Mouse (Mus musculus) embryonic facial prominence, embryonic 11.5 days (tissue): Measurements from ENCODE around the gene Pcsk1n. TPM values are rescaled to one million over a fixed set of nuclear protein-coding genes. Genes with fewer than 3 reads are reported as not detected.

Source experiments
- ATAC-seq: fragments of 200-750 bp; cut with Nextera tagmentation; replicated peaks from 2 replicates; pipeline ENCODE4 v1.8.0; 2017; ENCODE audit warnings: low read depth; ENCODE audit not compliant: insufficient number of reproducible peaks, low FRiP score, low TSS enrichment
- DNase-seq: peaks from one replicate; pipeline ENCODE4 v3.0.0-alpha.2; 2015; ENCODE audit warnings: low spot score
- H3K27ac ChIP-seq: fragments of 300-500 bp; sonication (generic); replicated peaks from 2 replicates; pipeline ENCODE4 v1.5.1; 2014; ENCODE audit warnings: mild to moderate bottlenecking, low read depth, low read length, control low read depth
- H3K27me3 ChIP-seq: fragments of 300-500 bp; sonication (generic); 2 replicates; pipeline ENCODE4 v1.6.1; 2014; ENCODE audit warnings: mild to moderate bottlenecking, low read length, moderate library complexity, mixed read lengths; ENCODE audit not compliant: control insufficient read depth, insufficient read depth
- H3K36me3 ChIP-seq: fragments of 300-500 bp; sonication (generic); replicated peaks from 2 replicates; pipeline ENCODE4 v1.6.1; 2014; ENCODE audit warnings: low read depth, mild to moderate bottlenecking, low read length, moderate library complexity, mixed read lengths; ENCODE audit not compliant: control insufficient read depth, insufficient read depth
- H3K4me1 ChIP-seq: fragments of 300-500 bp; sonication (generic); 2 replicates; pipeline ENCODE4 v1.6.1; 2014; ENCODE audit warnings: low read length, mixed read lengths; ENCODE audit not compliant: control insufficient read depth, insufficient read depth
- H3K4me2 ChIP-seq: fragments of 300-500 bp; sonication (generic); 2 replicates; pipeline ENCODE4 v1.6.1; 2014; ENCODE audit warnings: low read depth, mild to moderate bottlenecking, control low read depth, low read length, moderate library complexity
- H3K4me3 ChIP-seq: fragments of 300-500 bp; sonication (generic); 2 replicates; pipeline ENCODE4 v1.5.1; 2014; ENCODE audit warnings: low read depth, low read length, control low read depth
- H3K9ac ChIP-seq: fragments of 300-500 bp; sonication (generic); replicated peaks from 2 replicates; pipeline ENCODE4 v1.6.1; 2014; ENCODE audit warnings: mild to moderate bottlenecking, control low read depth, low read length
- H3K9me3 ChIP-seq: fragments of 300-500 bp; sonication (generic); replicated peaks from 2 replicates; pipeline ENCODE4 v1.6.1; 2016; ENCODE audit warnings: mild to moderate bottlenecking, low read length, inconsistent platforms, mixed read lengths; ENCODE audit not compliant: control insufficient read depth
- WGBS: fragments of 180-500 bp; shearing (Covaris S2); extraction: QIAGEN DNeasy Blood & Tissue Kit; methylation state at CpG from one replicate; pipeline ENCODE4 v1.1.7; 2014; 5-methylcytosine and 5-hydroxymethylcytosine counted together
- polyA plus RNA-seq: library from polyadenylated mRNA; unstranded; fragments of >200 nt; fragmentation: Nextera tagmentation; extraction: Ambion mirVana; gene quantifications from 2 replicates; pipeline ENCODE4 v1.2.1, GENCODE M21; 2014

Pcsk1n gene
- polyA plus RNA-seq, 1 experiment from 2014 or later = 4.9 TPM

DNA sequence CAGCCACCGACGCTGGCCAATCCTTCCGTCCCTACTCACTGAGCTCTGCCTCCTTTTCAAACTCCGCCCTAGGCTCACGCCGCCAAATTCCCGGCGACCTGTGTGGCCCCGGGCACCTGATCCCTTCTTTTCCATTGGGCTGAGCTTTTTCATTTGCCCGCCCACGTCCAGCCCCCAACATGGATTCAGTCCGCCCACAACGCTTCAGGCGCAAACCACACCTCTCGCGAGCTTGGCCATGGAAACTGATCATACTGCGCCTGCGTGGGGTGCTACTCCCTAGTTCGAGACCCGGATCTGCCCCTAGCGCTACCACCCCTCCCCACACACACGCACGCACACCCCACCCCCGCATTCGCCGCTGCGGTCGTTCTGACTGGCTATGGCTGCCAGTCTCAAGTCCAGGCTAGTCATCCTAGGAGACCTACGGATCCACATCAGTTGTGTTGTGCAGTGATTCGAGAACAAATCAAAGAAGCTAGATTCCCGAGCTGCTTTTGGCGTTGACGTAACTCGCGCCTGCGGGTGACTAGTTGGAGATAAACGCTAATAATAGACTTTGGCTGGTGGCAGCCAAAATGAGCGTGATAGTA is 28.4 kb downstream of the Pcsk1n start:
- Histone ChIP-seq H3K36me3 (no peaks in the 10 kb centered on the region), H3K27ac (no peak overlapping the region), H3K9me3 (no peaks in the 10 kb centered on the region), H3K9ac (peak overlapping the region; percentile 51), H3K27me3 (no peaks in the 10 kb centered on the region), H3K4me3 (peak overlapping the region; percentile 42), H3K4me1 (no peaks in the 10 kb centered on the region), H3K4me2 (peak overlapping the region; percentile 36)
- WGBS = 14% methylated on average over 38 of the region's 38 CpGs
- ATAC-seq = peak; percentile 98; the same call in 1 of the 2 replicates
- DNase-seq = peak; percentile 93

DNA sequence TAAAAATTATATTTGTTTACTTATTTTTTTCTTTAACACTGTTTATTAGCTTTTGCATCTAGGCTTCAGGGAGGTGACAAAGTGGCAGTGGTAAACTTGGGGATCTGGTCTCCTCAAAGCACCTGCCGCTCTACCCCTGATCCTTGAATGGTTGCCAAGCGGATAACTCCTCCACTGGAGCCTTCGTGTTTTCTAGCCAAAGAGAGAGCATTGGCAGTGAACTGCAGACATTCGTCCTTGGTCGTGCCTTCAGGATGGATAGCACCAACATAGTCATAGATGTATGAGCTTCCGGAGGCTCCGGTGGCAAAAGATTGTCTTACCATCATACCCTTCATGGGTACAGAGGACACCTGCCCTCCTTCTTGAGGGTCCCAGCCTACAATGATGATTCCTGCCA is 30.5 kb downstream of the Pcsk1n start:
- Histone ChIP-seq H3K4me1 (no peaks in the 10 kb centered on the region), H3K27me3 (no peaks in the 10 kb centered on the region), H3K27ac (no peak overlapping the region), H3K4me3 (no peak overlapping the region), H3K9me3 (no peaks in the 10 kb centered on the region), H3K9ac (no peak overlapping the region), H3K36me3 (no peaks in the 10 kb centered on the region), H3K4me2 (no peak overlapping the region)
- 89% methylated on average over 7 of the region's 7 CpGs for WGBS
- ATAC-seq = no peak
- DNase-seq = no peak

DNA sequence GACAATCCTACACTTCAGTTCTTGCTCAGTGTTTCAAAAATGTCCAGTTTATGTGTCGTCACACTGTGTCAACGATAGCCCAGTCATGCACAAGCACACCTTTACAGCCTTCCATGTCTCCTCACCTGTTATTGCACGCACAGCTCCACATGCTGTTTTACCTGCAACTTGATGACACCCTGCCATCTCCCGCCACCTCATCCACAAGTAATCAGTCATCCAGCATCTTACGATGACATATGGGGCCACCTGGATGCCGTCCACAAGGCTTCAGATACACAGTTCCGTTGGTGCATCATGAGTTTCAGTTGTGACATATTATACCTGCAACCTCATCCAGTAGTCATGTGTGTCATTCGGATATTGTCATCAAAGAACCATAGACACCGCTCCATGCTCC is 39.2 kb downstream of the Pcsk1n start:
- Histone ChIP-seq H3K36me3 (no peaks in the 10 kb centered on the region), H3K4me1 (no peaks in the 10 kb centered on the region), H3K4me3 (no peak overlapping the region), H3K9me3 (no peaks in the 10 kb centered on the region), H3K4me2 (no peak overlapping the region), H3K9ac (no peak overlapping the region), H3K27me3 (no peaks in the 10 kb centered on the region), H3K27ac (no peak overlapping the region)
- ATAC-seq = no peak
- 92% methylated on average over 9 of the region's 9 CpGs for WGBS
- DNase-seq = no peak

DNA sequence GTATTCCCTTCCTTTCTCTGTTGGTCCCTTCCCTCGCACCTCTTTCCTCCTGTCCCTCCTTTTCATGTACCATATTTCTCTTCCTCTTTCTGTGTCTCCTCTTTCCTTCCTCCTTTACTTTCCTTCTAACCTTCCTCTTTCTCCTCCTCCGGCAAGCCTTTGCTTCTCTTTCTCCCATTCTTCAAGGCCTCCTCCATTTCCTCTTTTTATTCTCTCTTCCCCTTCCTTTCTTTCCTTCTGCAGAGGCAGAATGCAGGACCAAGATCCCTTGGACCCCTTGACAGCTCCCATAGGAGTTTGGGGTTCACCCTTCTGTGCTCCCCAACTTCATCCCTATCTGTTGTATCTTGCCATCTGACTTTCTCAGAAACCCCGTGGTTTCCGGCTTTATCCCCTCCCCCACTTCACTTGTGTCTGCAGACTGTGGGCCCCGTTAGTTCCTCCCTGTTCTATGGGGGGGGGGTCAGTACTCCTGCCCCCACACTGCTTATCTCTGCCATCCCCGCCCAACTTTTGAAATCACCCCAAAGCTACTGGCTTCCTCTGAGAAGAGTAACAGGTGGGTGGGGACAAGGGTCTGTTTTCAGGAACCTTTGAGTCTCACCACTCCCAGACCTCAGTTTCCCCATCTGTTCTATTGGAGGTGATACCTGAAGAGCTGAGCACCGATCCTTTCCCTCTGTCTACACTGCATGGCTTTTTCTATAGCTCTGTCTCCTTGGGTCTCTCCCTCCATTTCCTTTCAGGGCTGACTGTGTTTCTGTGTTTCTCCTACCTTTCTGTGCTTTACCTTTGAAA is 44.4 kb downstream of the Pcsk1n start:
- H3K36me3 ChIP-seq = no peaks in the 10 kb centered on the region
- ATAC-seq = no peak
- 76% methylated on average over 7 of the region's 7 CpGs for WGBS

DNA sequence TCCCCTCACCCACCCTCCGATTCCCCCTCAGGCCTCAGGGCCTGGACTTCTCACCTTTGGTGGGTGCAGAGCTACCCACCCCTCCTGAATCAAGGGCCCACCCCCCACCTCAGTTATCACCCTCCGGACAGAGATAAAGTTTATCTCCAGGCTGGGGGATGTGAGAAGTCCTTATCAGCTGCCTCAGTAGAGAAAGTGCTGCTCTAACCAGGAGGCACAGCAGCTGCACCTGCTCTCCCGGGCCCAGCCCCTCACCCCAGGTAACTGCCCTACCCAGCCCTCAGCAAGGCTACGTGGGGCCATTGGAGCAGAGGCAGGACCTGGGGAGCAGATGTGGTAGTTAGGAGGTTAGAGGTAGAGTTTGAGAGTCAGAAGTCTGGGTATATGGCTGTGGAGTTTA is 46.5 kb downstream of the Pcsk1n start:
- no peak for DNase-seq
- ATAC-seq = no peak
- 75% methylated on average over 4 of the region's 4 CpGs for WGBS
- Histone ChIP-seq H3K4me3 (no peak overlapping the region), H3K9me3 (no peaks in the 10 kb centered on the region), H3K36me3 (no peaks in the 10 kb centered on the region), H3K4me1 (no peaks in the 10 kb centered on the region), H3K27ac (no peak overlapping the region), H3K27me3 (no peaks in the 10 kb centered on the region), H3K9ac (no peak overlapping the region), H3K4me2 (no peak overlapping the region)

More for the DNA sequence above, 44.4 kb downstream of the Pcsk1n start:
- no peak for DNase-seq
- no peaks in the 10 kb centered on the region for H3K27me3 ChIP-seq
- no peaks in the 10 kb centered on the region for H3K9me3 ChIP-seq
- no peak overlapping the region for H3K4me3 ChIP-seq
- H3K4me1 ChIP-seq = no peaks in the 10 kb centered on the region
- H3K4me2 ChIP-seq = no peak overlapping the region
- no peak overlapping the region for H3K9ac ChIP-seq
- H3K27ac ChIP-seq = no peak overlapping the region

DNA sequence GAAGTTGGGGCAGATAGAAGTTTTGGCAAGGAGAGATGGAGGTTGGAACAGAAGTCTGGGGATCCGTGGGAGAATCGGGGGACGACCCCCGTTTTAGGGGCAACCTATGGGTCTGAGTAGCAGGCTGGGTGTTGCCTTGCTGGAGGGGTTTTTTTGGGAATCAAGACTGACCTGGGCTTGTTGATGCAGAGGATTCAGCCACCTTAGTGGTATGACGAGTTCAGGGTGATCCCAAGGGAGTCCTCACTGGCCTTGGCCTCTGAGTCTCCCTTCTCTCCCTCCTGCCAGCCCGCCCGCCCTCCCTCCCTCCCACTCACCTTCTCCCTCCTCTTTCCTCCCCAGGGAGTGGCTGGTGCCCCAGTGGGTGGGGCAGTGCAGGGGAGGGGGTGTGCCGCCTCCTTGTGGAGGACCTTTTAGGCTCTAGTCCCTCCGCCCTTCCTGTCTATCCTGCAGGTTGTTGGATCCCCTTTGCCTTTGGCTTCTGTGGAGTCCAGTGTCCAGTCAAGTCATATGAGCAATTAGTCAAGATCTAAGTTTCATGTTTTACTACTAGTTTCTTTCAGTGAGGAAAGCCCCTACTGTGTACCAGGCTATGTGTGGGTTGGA is 48.1 kb downstream of the Pcsk1n start:
- no peaks in the 10 kb centered on the region for H3K27me3 ChIP-seq
- H3K4me2 ChIP-seq = no peak overlapping the region
- ATAC-seq = no peak
- DNase-seq = no peak
- H3K4me3 ChIP-seq = no peak overlapping the region
- H3K27ac ChIP-seq = no peak overlapping the region
- no peaks in the 10 kb centered on the region for H3K9me3 ChIP-seq
- H3K36me3 ChIP-seq = no peaks in the 10 kb centered on the region
- no peak overlapping the region for H3K9ac ChIP-seq
- no peaks in the 10 kb centered on the region for H3K4me1 ChIP-seq
- WGBS = 82% methylated on average over 9 of the region's 9 CpGs

DNA sequence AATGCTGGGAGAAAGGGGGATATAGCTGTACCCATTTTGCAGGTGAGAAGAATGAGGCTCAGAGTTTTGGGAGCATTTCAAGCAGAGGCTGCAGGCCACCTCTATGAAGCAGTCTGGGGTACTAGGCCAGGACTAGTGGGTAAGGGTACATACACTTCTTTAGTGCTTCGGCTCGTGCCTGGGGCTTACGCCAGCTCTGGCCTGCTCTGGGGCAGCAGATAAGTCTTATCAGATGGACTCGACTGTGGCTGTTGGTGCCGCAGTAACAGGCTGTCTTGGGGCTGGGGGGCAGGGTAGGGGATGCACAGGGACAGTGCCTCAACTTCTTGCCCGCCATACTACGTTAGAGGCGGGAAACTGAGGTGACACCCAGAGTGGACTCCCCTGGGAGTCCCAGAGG is 48.6 kb downstream of the Pcsk1n start:
- H3K36me3 ChIP-seq = no peaks in the 10 kb centered on the region
- DNase-seq (no peak), ATAC-seq (no peak)
- H3K4me2 ChIP-seq = no peak overlapping the region
- no peaks in the 10 kb centered on the region for H3K27me3 ChIP-seq
- no peak overlapping the region for H3K9ac ChIP-seq
- WGBS = 84% methylated on average over 8 of the region's 8 CpGs
- H3K9me3 ChIP-seq = no peaks in the 10 kb centered on the region
- H3K27ac ChIP-seq = no peak overlapping the region
- H3K4me3 ChIP-seq = no peak overlapping the region
- no peaks in the 10 kb centered on the region for H3K4me1 ChIP-seq

DNA sequence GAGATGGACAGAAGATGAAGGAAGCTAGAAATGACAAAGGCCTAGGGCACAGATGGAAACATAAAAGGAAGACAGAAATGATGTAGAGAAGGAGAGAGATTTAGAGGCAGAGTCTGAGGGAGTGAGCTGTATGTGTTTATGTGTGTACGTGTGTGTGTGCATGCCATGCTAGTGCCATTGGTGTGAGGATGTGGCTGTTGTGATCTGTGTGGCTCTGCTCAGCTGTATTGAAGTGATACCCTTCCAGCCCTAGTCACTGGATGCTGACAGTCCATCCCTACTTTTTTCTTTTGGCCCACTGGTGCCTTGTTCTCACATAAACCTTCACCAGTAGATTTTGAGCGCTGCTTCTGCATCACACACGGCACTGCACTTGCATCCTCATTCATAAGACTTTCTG is 49.3 kb downstream of the Pcsk1n start:
- WGBS = 93% methylated on average over 3 of the region's 3 CpGs
- Histone ChIP-seq H3K36me3 (no peaks in the 10 kb centered on the region), H3K4me2 (no peak overlapping the region), H3K9me3 (no peaks in the 10 kb centered on the region), H3K4me3 (no peak overlapping the region), H3K27me3 (no peaks in the 10 kb centered on the region), H3K9ac (no peak overlapping the region), H3K4me1 (no peaks in the 10 kb centered on the region), H3K27ac (no peak overlapping the region)
- ATAC-seq (no peak), DNase-seq (no peak)
